Mouse (Mus musculus) naive thymus-derived CD4-positive, alpha-beta T cell, adult 5 months (primary cell): Measurements from ENCODE around the gene Veph1. TPM values are rescaled to one million over a fixed set of nuclear protein-coding genes. Genes with fewer than 3 reads are reported as not detected.

Experiments
- polyA plus RNA-seq: library from polyadenylated mRNA; unstranded; fragments of 100-300 nt; shearing (Covaris generic); gene quantifications from one replicate; pipeline ENCODE4 v1.2.1, GENCODE M21; 2017

Veph1 gene
- not detected for polyA plus RNA-seq

GRCm38 (mm10) chr3:66296545-66296944, at the start of gene Veph1:
Veph1 (minus strand) TSS chr3:66296837.

DNA sequence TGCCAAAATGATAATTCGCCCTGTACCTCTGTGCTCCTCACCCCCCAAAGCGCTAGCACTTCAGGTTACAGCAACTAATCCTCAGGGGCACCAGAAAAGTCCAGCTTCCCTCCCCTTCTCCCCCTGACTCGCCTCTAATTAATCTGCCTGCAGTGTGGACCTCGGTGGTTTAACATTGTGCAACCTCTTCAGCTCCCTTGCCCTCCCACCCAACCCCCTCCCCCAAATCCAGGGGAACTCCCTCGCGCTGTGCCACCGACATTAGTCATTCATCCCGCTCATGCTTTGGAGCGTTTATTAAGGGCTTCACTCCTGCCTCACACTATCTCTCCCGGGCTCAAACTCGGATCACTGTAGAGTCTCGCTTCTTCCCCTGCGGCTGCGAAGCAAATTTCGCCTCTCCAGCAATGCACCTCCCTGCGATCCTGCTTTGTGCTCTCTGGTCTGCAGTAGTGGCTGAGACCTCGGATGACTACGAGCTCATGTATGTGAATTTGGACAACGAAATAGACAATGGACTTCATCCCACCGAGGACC, 76.9 kb downstream of the Veph1 start, which contains the start of gene Ptx3:
Gene Ptx3 (plus strand): TSS at position 256 of the 537 bp plus-strand sequence.

Other genes with a start within 250 kb of the Veph1 start
- gene Ptx3, start 76.9 kb downstream of the Veph1 start, polyA plus RNA-seq: not detected